Mouse (Mus musculus): Measurements from ENCODE around the gene Shq1. TPM values are rescaled to one million over a fixed set of nuclear protein-coding genes. Genes with fewer than 3 reads are reported as not detected.

Gene Shq1
- 10.0 and 10.7 TPM in 2 replicates for polyA plus RNA-seq (2015; fragmentation: Nextera tagmentation; extraction: Ambion mirVana)

GRCm38 (mm10) chr6:100670880-100671344, at the start of gene Shq1:
Shq1 (minus strand) TSS chr6:100671157.
- under 1% methylated on average over 49 of the region's 49 CpGs for WGBS
- no peaks in the 10 kb centered on the region for H3K9me3 ChIP-seq
- H3K4me2 ChIP-seq, result peak within 1 kb of the TSS; percentile 97
- H3K27ac ChIP-seq (replicated peaks), result peak within 1 kb of the TSS; percentile 28
- ATAC-seq (ENCODE audit: extremely low read depth, insufficient number of reproducible peaks, low FRiP score, low TSS enrichment), result peak; percentile 58; the same call in 1 of the 2 replicates
- H3K27me3 ChIP-seq (replicated peaks), result no peaks in the 10 kb centered on the region
- H3K4me3 ChIP-seq, result peak within 1 kb of the TSS; percentile 96
- peak within 1 kb of the TSS; percentile 91 for H3K9ac ChIP-seq
- H3K4me1 ChIP-seq, result peaks cover 22% of the 10 kb centered on the region
- H3K36me3 ChIP-seq, result no peaks in the 10 kb centered on the region

DNA sequence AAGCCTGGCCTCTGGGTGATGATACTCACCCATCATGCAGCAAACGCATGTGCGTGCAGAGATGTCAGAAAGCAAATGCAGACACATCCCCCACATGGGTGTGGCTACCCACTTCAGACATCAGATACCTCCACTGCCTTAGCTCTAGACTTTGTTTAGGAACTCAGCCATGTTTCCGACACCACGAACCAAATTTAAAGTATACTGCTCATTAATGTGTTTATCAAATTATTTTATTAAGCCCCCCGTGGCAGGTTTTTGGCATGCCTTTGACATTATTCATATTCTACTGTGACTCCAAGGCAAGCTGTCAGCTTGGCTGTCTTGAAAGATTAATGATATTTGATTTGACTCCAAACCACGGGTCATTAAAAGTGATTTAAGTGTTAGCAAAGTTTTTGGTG, 49.1 kb upstream of the Shq1 start:
- Histone ChIP-seq H3K4me2 (no peak overlapping the region), H3K27ac (replicated peaks) (peak overlapping the region; percentile 20; the same call in 1 of the 2 replicates), H3K9me3 (no peaks in the 10 kb centered on the region), H3K4me3 (no peak overlapping the region), H3K4me1 (peaks cover 12% of the 10 kb centered on the region), H3K9ac (no peak overlapping the region), H3K36me3 (no peaks in the 10 kb centered on the region), H3K27me3 (replicated peaks) (peaks cover 6% of the 10 kb centered on the region)
- no peak for ATAC-seq (ENCODE audit: extremely low read depth, insufficient number of reproducible peaks, low FRiP score, low TSS enrichment)
- 70% methylated on average over 6 of the region's 6 CpGs for WGBS

DNA sequence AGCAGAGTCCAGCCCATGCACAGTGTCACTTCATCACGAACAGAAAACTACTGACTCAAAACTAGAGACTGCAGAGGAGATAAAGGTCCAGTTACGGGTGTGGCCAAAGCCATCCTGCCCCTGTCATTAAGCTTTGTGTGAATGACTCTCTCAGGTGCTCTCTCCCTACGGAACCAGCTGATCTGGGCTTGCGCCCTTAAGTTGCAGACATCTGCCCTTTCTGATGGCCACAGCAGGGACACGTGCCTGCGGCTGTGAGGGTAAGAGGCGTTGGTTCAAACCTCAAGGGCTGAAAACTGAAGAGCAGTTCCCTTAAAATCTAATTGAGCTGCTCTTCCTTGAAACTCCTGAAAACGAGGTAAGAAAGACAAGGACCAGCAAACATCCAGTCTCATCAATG, 45.9 kb upstream of the Shq1 start:
- H3K4me1 ChIP-seq, result peaks cover 12% of the 10 kb centered on the region
- ATAC-seq (ENCODE audit: extremely low read depth, insufficient number of reproducible peaks, low FRiP score, low TSS enrichment), result no peak
- WGBS, result 53% methylated on average over 8 of the region's 8 CpGs
- no peak overlapping the region for H3K9ac ChIP-seq
- no peaks in the 10 kb centered on the region for H3K9me3 ChIP-seq
- H3K27ac ChIP-seq (replicated peaks), result no peak overlapping the region
- no peaks in the 10 kb centered on the region for H3K36me3 ChIP-seq
- no peak overlapping the region for H3K4me2 ChIP-seq
- H3K4me3 ChIP-seq, result no peak overlapping the region
- H3K27me3 ChIP-seq (replicated peaks), result peaks cover 6% of the 10 kb centered on the region

- peaks cover 7% of the 10 kb centered on the region for H3K4me1 ChIP-seq
- H3K27ac ChIP-seq (replicated peaks), result no peak overlapping the region
- no peak for ATAC-seq (ENCODE audit: extremely low read depth, insufficient number of reproducible peaks, low FRiP score, low TSS enrichment)
- no peak overlapping the region for H3K4me3 ChIP-seq
- H3K9me3 ChIP-seq, result no peaks in the 10 kb centered on the region
- peaks cover 6% of the 10 kb centered on the region for H3K27me3 ChIP-seq (replicated peaks)
- 55% methylated on average over 7 of the region's 7 CpGs for WGBS
- no peak overlapping the region for H3K9ac ChIP-seq
- no peak overlapping the region for H3K4me2 ChIP-seq
- no peaks in the 10 kb centered on the region for H3K36me3 ChIP-seq
Measured at GRCm38 (mm10) chr6:100716152-100716551, 45.2 kb upstream of the Shq1 start.

DNA sequence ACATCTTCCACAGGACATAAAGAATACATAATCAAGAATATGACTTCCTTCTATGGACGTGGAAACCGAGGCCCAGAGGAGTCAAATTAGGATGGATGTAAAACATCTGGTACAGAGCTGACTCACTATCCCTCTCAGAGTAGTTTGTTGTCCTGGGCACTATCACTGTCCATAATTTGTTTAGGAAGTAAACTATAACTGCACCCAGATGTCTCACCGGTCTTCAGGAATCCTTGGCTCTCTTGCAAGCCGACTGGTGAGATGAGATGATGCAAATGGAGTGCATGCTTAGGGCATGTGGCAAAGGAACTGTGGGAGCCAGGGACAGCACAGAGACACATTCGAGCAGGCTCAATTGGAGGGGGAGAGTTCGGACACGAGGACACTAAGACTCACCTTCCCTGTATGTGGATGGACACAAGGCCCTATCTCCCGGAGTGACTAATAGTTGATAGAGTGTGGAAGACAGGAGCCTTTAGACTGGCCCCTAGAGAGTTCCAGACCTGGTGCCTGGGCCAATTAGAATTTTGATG, 44.4 kb upstream of the Shq1 start:
- Histone ChIP-seq H3K4me3 (no peak overlapping the region), H3K4me2 (no peak overlapping the region), H3K4me1 (no peaks in the 10 kb centered on the region), H3K9ac (no peak overlapping the region), H3K27me3 (replicated peaks) (peaks cover 6% of the 10 kb centered on the region), H3K9me3 (no peaks in the 10 kb centered on the region), H3K27ac (replicated peaks) (no peak overlapping the region), H3K36me3 (no peaks in the 10 kb centered on the region)
- ATAC-seq (ENCODE audit: extremely low read depth, insufficient number of reproducible peaks, low FRiP score, low TSS enrichment), result no peak
- 77% methylated on average over 8 of the region's 8 CpGs for WGBS

GRCm38 (mm10) chr6:100710866-100711265, 39.9 kb upstream of the Shq1 start:
- ATAC-seq (ENCODE audit: extremely low read depth, insufficient number of reproducible peaks, low FRiP score, low TSS enrichment), result no peak
- Histone ChIP-seq H3K27me3 (replicated peaks) (peaks cover 11% of the 10 kb centered on the region), H3K4me3 (no peak overlapping the region), H3K4me2 (no peak overlapping the region), H3K36me3 (no peaks in the 10 kb centered on the region), H3K27ac (replicated peaks) (no peak overlapping the region), H3K9me3 (no peaks in the 10 kb centered on the region), H3K4me1 (peaks cover 11% of the 10 kb centered on the region), H3K9ac (no peak overlapping the region)
- 68% methylated on average over 5 of the region's 5 CpGs for WGBS

- Histone ChIP-seq H3K36me3 (no peaks in the 10 kb centered on the region), H3K27me3 (replicated peaks) (peaks cover 18% of the 10 kb centered on the region), H3K4me1 (peaks cover 16% of the 10 kb centered on the region), H3K4me3 (no peak overlapping the region), H3K4me2 (no peak overlapping the region), H3K9me3 (no peaks in the 10 kb centered on the region), H3K27ac (replicated peaks) (no peak overlapping the region), H3K9ac (no peak overlapping the region)
- 34% methylated on average over 4 of the region's 4 CpGs for WGBS
- no peak for ATAC-seq (ENCODE audit: extremely low read depth, insufficient number of reproducible peaks, low FRiP score, low TSS enrichment)
Measured at GRCm38 (mm10) chr6:100710170-100710569, 39.2 kb upstream of the Shq1 start.

DNA sequence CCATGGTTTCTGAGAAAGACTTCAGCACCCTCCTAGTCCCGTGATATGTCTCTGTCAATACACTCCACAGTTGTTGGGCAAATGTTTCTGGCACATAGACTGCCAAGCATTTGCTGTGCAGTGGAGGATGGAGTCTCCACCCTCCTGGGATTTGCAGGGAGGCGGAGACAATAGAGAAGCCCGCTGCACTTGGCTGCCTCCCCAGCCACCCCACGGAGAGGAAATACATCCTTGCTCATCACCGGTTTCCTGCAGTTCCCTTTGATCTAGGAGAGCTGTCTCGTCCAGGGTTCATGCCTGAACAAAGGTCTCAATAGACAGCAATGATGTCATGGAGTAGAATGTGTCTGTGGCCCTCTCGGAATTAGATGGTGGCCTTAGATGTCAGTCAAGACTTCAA, 38.5 kb upstream of the Shq1 start:
- ATAC-seq (ENCODE audit: extremely low read depth, insufficient number of reproducible peaks, low FRiP score, low TSS enrichment), result no peak; the same call in 1 of the 2 replicates
- no peak overlapping the region for H3K9ac ChIP-seq
- peaks cover 24% of the 10 kb centered on the region for H3K27me3 ChIP-seq (replicated peaks)
- WGBS, result 24% methylated on average over 7 of the region's 7 CpGs
- no peaks in the 10 kb centered on the region for H3K9me3 ChIP-seq
- no peak overlapping the region for H3K4me2 ChIP-seq
- no peak overlapping the region for H3K4me3 ChIP-seq
- H3K36me3 ChIP-seq, result no peaks in the 10 kb centered on the region
- peaks cover 20% of the 10 kb centered on the region for H3K4me1 ChIP-seq
- no peak overlapping the region for H3K27ac ChIP-seq (replicated peaks)

DNA sequence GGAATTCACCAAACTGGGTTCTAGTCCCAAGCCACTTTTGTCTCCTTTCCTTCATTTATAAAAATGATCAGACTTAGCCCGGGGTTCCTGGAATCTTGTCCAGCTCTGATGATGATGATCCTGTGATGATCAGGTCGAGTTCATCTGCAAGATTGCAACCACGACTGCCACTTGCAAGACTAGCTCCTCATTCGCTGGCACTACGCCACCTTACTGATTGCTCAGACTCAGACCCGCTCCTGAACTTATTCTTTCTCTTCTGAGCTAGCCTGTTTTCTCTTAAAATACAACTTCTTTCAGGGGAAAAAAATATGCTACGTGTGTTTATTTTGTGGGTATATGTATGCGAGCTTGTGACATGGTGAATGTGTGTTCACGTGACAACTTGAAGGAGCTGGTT, 38.0 kb upstream of the Shq1 start:
- H3K27ac ChIP-seq (replicated peaks), result no peak overlapping the region
- 75% methylated on average over 9 of the region's 9 CpGs for WGBS
- H3K9ac ChIP-seq, result no peak overlapping the region
- H3K27me3 ChIP-seq (replicated peaks), result peaks cover 28% of the 10 kb centered on the region
- no peaks in the 10 kb centered on the region for H3K9me3 ChIP-seq
- no peaks in the 10 kb centered on the region for H3K36me3 ChIP-seq
- no peak overlapping the region for H3K4me2 ChIP-seq
- H3K4me3 ChIP-seq, result no peak overlapping the region
- H3K4me1 ChIP-seq, result peaks cover 24% of the 10 kb centered on the region
- no peak for ATAC-seq (ENCODE audit: extremely low read depth, insufficient number of reproducible peaks, low FRiP score, low TSS enrichment)

GRCm38 (mm10) chr6:100708248-100708647, 37.3 kb upstream of the Shq1 start:
- Histone ChIP-seq H3K27ac (replicated peaks) (no peak overlapping the region), H3K9me3 (no peaks in the 10 kb centered on the region), H3K9ac (no peak overlapping the region), H3K4me3 (no peak overlapping the region), H3K36me3 (no peaks in the 10 kb centered on the region), H3K4me1 (peaks cover 25% of the 10 kb centered on the region), H3K27me3 (replicated peaks) (peaks cover 36% of the 10 kb centered on the region), H3K4me2 (no peak overlapping the region)
- WGBS, result 44% methylated on average over 1 of the region's 1 CpGs
- ATAC-seq (ENCODE audit: extremely low read depth, insufficient number of reproducible peaks, low FRiP score, low TSS enrichment), result no peak

DNA sequence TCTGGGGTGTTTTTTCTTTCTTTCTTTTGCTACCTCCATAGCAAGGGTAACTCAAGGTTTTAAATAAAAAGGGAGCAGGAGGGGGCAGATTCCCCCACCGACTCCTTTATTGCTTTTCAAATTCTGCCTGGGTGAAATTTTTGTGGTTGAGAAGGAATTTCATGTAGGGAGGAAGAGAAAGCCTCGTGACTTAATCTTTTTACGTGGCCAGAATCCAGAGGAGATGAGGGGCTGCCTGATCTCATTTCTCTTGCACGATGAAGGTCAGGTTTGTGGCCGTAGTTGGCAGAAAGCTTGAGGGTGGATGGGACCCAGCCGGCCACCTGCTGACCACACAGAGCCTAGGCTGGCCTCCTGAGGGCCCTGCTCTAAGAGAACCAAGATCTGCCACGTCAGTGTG, 36.6 kb upstream of the Shq1 start:
- peaks cover 25% of the 10 kb centered on the region for H3K4me1 ChIP-seq
- 54% methylated on average over 7 of the region's 7 CpGs for WGBS
- no peak overlapping the region for H3K4me3 ChIP-seq
- ATAC-seq (ENCODE audit: extremely low read depth, insufficient number of reproducible peaks, low FRiP score, low TSS enrichment), result no peak
- no peak overlapping the region for H3K4me2 ChIP-seq
- no peaks in the 10 kb centered on the region for H3K9me3 ChIP-seq
- no peak overlapping the region for H3K9ac ChIP-seq
- no peaks in the 10 kb centered on the region for H3K36me3 ChIP-seq
- peaks cover 42% of the 10 kb centered on the region for H3K27me3 ChIP-seq (replicated peaks)
- no peak overlapping the region for H3K27ac ChIP-seq (replicated peaks)

DNA sequence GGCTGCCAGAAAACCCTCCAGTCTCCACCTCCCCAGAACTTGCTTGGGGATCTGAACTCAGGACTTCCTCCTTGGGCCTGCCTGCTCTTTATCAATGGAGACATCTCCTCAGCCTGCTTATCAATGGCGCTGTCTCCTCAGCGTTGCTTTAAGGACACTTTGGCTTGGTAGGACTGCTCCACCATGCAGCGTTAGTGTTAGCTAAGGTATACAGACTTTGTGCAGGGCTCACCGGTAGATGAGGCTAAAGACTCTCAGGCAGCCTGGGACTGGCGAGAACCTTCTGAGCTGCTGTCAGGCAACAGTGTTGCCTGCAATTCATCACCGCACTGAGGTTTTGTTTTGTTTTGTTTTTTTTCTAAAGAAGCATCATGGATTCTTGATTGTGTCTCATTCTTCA, 35.9 kb upstream of the Shq1 start:
- Histone ChIP-seq H3K4me3 (no peak overlapping the region), H3K9ac (no peak overlapping the region), H3K36me3 (no peaks in the 10 kb centered on the region), H3K4me1 (peaks cover 25% of the 10 kb centered on the region), H3K27ac (replicated peaks) (no peak overlapping the region), H3K4me2 (peak overlapping the region; percentile 8; the same call in 1 of the 2 replicates), H3K9me3 (no peaks in the 10 kb centered on the region), H3K27me3 (replicated peaks) (peaks cover 42% of the 10 kb centered on the region)
- no peak for ATAC-seq (ENCODE audit: extremely low read depth, insufficient number of reproducible peaks, low FRiP score, low TSS enrichment)
- 56% methylated on average over 6 of the region's 6 CpGs for WGBS
